Mouse (Mus musculus) forebrain, embryonic 10.5 days (tissue): ENCODE results near the gene Mcm10. TPM values are rescaled to one million over a fixed set of nuclear protein-coding genes. Genes with fewer than 3 reads are reported as not detected.

Experiments used
- DNase-seq: peaks from one replicate; pipeline ENCODE4 v3.0.0-alpha.2; 2017; ENCODE audit warnings: low spot score; ENCODE audit errors: extremely low spot score
- H3K27ac ChIP-seq: fragments of 300-500 bp; sonication (generic); 2 replicates; pipeline ENCODE4 v1.5.1; 2016; ENCODE audit warnings: mild to moderate bottlenecking
- H3K27me3 ChIP-seq: fragments of 300-500 bp; sonication (generic); 2 replicates; pipeline ENCODE4 v1.6.1; 2016; ENCODE audit warnings: mild to moderate bottlenecking; ENCODE audit not compliant: poor library complexity, severe bottlenecking
- H3K36me3 ChIP-seq: fragments of 300-500 bp; sonication (generic); replicated peaks from 2 replicates; pipeline ENCODE4 v1.6.1; 2016; ENCODE audit warnings: mild to moderate bottlenecking, moderate library complexity
- H3K4me1 ChIP-seq: fragments of 300-500 bp; sonication (generic); 2 replicates; pipeline ENCODE4 v1.6.1; 2016
- H3K4me3 ChIP-seq: fragments of 300-500 bp; sonication (generic); 2 replicates; pipeline ENCODE4 v1.5.1; 2016; ENCODE audit warnings: mild to moderate bottlenecking, moderate library complexity
- H3K9me3 ChIP-seq: fragments of 300-500 bp; sonication (generic); 2 replicates; pipeline ENCODE4 v1.6.1; 2016; ENCODE audit warnings: mild to moderate bottlenecking, moderate library complexity
- WGBS: fragments of 180-500 bp; shearing (Covaris S2); methylation state at CpG from one replicate; pipeline ENCODE4 v1.1.7; 2016; 5-methylcytosine and 5-hydroxymethylcytosine counted together
- polyA plus RNA-seq: library from polyadenylated mRNA; unstranded; fragments of >200 nt; fragmentation: Nextera tagmentation; extraction: Ambion mirVana; gene quantifications from 2 replicates; pipeline ENCODE4 v1.2.1, GENCODE M21; 2016

Mcm10 gene
- polyA plus RNA-seq, 1 experiment from 2014 or later: 82.7 TPM

DNA sequence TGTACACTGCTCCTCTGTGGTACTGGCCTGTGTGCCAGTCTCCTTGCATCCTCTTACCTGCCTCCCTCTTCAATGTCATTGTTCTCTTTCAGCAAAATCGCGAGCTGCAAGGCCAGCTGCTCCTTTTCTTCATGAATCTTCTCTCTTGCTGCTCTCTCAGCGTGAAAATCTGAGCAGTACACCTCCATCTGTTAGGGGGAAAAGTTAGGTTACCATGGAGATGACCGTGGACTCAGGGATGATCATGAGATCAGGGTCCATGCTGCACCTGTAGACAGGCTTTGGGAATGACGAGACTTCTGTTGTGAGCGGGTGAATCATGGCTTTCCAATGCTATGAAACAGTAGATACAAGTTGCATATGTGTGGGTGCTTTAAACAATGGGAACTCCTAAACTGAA, 14.5 kb upstream of the Mcm10 start:
- 83% methylated on average over 6 of the region's 6 CpGs for WGBS
- H3K27ac ChIP-seq: no peak overlapping the region
- no peaks in the 10 kb centered on the region for H3K27me3 ChIP-seq
- DNase-seq: no peak
- no peaks in the 10 kb centered on the region; the same call in 1 of the 2 replicates for H3K4me1 ChIP-seq
- H3K4me3 ChIP-seq: no peak overlapping the region
- H3K9me3 ChIP-seq: no peaks in the 10 kb centered on the region
- H3K36me3 ChIP-seq: no peaks in the 10 kb centered on the region

DNA sequence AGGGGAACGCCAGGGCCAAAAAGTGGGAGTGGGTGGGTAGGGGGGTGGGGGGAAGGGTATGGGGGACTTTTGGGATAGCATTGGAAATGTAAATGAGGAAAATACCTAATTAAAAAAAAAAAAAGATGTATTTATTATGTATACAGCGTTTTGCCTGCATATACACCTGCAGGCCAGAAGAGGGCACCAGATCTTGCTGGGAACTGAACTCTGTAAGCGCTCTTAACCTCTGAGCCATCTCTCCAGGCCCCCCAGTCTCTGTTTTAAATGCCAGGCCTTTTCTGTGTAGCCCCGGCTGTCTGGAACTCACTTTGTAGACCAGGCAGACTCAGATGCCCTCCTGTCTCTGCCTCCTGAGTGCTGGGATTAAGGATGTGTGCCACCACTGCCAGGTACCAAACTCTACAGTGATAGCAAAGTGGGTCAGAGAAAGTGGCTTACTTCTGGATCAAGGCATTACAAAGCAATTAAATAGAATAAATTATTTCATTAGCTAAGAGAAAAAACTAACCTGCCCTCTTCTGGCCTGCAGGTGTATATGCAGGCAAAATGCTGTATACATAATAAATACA, 12.7 kb upstream of the Mcm10 start:
- no peaks in the 10 kb centered on the region; the same call in 1 of the 2 replicates for H3K4me1 ChIP-seq
- no peaks in the 10 kb centered on the region for H3K36me3 ChIP-seq
- H3K4me3 ChIP-seq: no peak overlapping the region
- no peak overlapping the region for H3K27ac ChIP-seq
- WGBS: 45% methylated on average over 4 of the region's 4 CpGs
- no peak for DNase-seq
- H3K27me3 ChIP-seq: no peaks in the 10 kb centered on the region
- H3K9me3 ChIP-seq: no peaks in the 10 kb centered on the region

DNA sequence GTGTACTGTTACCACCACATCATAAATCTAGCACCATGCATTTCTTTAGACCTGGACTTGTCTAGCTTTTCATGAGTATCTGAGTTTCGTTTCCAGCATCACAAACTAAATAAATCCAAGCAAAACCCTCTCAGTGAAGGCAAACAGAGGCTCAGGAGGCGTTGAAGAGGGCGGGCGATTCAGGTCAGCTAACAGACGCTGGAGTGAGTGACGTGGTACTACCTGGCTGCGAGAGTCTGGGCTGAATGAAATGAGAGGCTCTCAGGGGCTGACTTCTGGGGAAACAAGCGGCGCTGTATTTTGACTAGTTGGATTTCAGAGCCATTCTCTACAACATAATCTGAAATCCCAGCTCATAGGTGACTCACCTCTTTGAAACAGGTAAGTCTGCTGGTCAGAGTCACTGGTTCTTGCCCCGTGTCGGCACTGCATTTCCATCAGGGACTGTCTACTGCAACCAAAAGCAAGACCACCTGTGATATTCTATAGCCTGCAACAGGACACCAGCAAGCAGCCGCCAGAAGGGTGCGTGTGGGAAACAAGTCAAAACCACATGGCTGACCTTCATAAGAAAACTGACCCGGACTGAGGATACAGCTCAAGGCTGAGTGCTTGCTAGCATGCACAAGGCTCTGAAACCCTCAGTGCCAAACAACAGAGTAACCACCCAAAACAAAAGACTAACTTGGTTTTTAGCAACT, 11.3 kb upstream of the Mcm10 start:
- 85% methylated on average over 14 of the region's 14 CpGs for WGBS
- no peaks in the 10 kb centered on the region for H3K36me3 ChIP-seq
- no peaks in the 10 kb centered on the region for H3K27me3 ChIP-seq
- DNase-seq: no peak
- no peaks in the 10 kb centered on the region; the same call in 1 of the 2 replicates for H3K4me1 ChIP-seq
- H3K9me3 ChIP-seq: no peaks in the 10 kb centered on the region
- no peak overlapping the region for H3K27ac ChIP-seq
- H3K4me3 ChIP-seq: no peak overlapping the region

DNA sequence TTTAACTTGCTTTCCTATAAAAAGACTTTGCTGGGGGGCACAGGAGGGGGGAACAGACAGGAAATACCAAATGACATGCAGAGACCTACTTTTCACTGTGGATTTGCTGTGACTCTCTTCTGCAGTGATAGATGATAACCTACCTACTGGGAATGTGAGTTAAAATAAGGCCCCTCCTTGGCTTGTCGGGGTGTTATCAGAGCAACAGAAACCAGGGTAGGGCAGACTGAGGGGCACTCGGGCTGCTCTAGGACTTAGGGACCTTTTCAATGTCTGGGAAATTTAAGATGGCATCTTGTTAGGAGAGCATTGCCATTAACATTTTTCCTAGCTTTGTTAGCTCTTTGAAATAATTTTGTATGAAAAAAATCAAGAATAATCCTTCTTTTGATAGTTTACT, 10.7 kb upstream of the Mcm10 start:
- no peaks in the 10 kb centered on the region for H3K9me3 ChIP-seq
- H3K4me3 ChIP-seq: no peak overlapping the region
- no peaks in the 10 kb centered on the region for H3K36me3 ChIP-seq
- no peaks in the 10 kb centered on the region for H3K27me3 ChIP-seq
- H3K4me1 ChIP-seq: no peaks in the 10 kb centered on the region; the same call in 1 of the 2 replicates
- H3K27ac ChIP-seq: no peak overlapping the region
- WGBS: 88% methylated on average over 2 of the region's 2 CpGs
- no peak for DNase-seq

DNA sequence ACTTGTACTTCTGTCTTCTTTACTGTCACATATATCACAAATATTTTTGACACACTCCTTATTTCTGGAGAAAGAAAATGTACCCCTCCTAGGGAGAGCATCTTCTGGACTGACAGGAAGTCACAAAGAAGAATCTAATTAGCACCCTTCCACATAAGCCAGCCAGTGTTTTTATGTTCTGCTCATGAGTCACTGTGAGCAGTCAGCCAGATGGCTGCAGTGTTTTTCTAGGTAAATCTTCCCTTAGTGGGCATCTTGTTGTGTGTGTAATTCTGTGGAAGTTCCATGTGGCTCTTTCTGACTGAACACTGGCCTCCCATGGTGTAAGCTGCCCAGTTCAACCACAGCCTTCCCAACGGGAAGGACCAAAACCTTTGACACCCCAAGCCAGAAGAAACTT, 7.1 kb upstream of the Mcm10 start:
- no peaks in the 10 kb centered on the region for H3K36me3 ChIP-seq
- 72% methylated on average over 1 of the region's 1 CpGs for WGBS
- no peak overlapping the region for H3K4me3 ChIP-seq
- no peaks in the 10 kb centered on the region for H3K27me3 ChIP-seq
- no peak overlapping the region for H3K27ac ChIP-seq
- H3K4me1 ChIP-seq: no peaks in the 10 kb centered on the region
- H3K9me3 ChIP-seq: no peaks in the 10 kb centered on the region
- DNase-seq: no peak

DNA sequence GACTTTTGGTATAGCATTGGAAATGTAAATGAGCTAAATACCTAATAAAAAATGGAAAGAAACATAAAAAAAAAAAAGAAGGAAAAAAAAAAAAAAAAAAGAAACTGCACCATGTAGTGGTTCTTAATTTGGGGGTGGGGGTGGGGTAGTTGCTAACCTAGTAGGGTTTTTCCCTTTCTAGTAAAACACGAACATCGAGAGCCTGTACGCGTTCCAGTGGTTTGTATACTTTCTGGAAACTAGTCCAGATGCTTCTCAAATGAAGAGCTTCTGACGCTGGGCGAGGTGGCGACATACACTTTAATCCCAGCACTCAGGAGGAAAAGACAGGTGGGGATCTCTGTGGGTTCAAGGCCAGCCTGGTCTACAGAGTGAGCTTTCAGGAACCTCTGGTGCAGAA, 4.3 kb upstream of the Mcm10 start:
- WGBS: 87% methylated on average over 7 of the region's 7 CpGs
- peaks cover 2% of the 10 kb centered on the region for H3K4me1 ChIP-seq
- DNase-seq: no peak
- no peaks in the 10 kb centered on the region for H3K9me3 ChIP-seq
- no peak overlapping the region for H3K4me3 ChIP-seq
- H3K27ac ChIP-seq: no peak overlapping the region
- H3K36me3 ChIP-seq: no peaks in the 10 kb centered on the region
- H3K27me3 ChIP-seq: no peaks in the 10 kb centered on the region

DNA sequence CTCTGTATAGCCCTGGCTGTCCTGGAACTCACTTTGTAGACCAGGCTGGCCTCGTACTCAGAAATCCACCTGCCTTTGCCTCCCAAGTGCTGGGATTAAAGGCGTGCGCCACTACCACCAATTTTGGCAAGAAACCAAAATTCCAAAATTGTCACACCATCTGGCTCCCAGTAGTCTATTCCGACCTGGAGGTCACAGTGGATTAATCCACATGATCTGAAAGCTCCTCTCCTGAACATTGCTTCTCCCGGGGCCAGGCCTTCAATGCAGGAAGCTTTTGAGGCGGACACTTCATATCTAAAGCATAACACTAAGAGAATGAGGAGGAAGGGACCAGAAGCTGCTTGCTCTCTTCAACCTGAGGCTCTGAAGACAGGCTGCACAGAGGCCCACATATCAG, 2.9 kb upstream of the Mcm10 start:
- Histone ChIP-seq H3K36me3 (peaks cover 5% of the 10 kb centered on the region), H3K4me1 (peaks cover 15% of the 10 kb centered on the region), H3K27ac (no peak overlapping the region), H3K4me3 (no peak overlapping the region), H3K9me3 (no peaks in the 10 kb centered on the region), H3K27me3 (no peaks in the 10 kb centered on the region)
- no peak for DNase-seq
- 92% methylated on average over 6 of the region's 6 CpGs for WGBS

DNA sequence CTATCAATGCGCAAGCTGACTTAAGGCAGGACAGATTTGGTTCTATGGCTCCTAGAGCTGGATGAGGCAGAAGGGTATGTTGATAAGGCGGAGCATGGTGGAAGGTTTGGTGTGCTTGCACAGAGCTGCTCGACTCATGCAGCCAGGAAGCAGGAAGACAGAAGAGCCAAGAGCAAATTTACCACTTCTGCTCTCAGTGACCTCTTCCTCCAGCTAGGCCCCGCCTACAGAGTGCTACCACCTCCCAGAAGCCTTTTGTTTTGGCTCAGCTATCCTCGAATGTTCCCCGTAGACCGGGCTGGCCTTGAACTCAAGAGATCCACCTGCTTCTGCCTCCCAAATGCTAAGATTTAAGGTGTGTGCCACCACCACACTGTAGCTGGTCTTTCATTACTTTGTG, 2.0 kb upstream of the Mcm10 start:
- DNase-seq: no peak
- WGBS: 81% methylated on average over 7 of the region's 7 CpGs
- Histone ChIP-seq H3K9me3 (no peaks in the 10 kb centered on the region; the same call in 1 of the 2 replicates), H3K36me3 (peaks cover 11% of the 10 kb centered on the region), H3K27me3 (no peaks in the 10 kb centered on the region), H3K4me3 (no peak overlapping the region), H3K4me1 (peaks cover 15% of the 10 kb centered on the region), H3K27ac (no peak overlapping the region)

DNA sequence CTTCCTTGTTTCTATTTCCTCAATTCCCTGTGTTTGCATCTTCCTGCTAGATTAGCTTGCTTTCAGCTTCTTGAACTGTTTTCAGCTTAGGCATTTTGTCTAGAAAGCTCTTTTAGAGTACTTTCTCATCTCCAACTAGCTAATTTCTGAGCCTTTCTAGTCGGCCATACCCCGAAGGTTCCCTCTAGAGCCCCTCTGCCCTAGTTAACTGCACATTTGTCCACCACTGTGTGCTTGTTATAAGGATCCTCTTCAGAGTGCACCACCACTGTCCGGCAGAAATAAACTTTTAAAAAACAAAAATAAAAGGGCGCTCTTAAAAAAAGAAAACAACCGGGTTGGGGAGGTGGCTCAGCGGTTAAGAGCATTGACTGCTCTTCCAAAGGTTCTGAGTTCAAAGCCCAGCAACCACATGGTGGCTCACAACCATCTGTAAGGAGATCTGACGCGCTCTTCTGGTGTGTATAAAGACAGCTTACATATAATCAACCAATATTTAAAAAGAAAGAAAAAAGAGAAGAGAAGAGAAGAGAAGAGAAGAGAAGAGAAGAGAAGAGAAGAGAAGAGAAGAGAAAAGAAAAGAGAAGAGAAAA, 597 bp downstream of the Mcm10 start:
- H3K27ac ChIP-seq: peak overlapping the region; percentile 91
- peaks cover 2% of the 10 kb centered on the region; the same call in 1 of the 2 replicates for H3K9me3 ChIP-seq
- H3K27me3 ChIP-seq: no peaks in the 10 kb centered on the region
- peak overlapping the region; percentile 84 for H3K4me3 ChIP-seq
- peaks cover 15% of the 10 kb centered on the region for H3K4me1 ChIP-seq
- peaks cover 37% of the 10 kb centered on the region for H3K36me3 ChIP-seq
- no peak for DNase-seq
- 21% methylated on average over 8 of the region's 8 CpGs for WGBS

DNA sequence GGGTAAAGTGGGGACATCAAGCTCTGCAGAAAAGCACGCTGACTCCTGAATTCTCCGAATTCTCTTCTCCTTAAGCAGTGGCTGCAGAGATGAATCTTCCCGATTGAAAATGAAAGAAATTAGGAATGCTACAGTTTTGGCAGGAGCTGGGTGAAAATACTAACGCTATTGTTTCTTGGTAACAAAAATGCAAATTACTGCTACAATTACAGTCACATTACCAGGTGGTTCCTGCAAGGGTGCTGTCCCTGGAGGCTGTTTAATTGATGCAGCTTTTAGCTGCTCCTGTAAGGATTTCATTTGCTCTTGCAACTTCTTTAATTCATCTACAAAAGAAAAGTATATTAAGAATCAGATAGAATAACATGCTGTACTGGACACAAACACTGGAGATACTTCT, 5.5 kb downstream of the Mcm10 start:
- Histone ChIP-seq H3K27me3 (no peaks in the 10 kb centered on the region), H3K9me3 (peaks cover 2% of the 10 kb centered on the region; the same call in 1 of the 2 replicates), H3K4me3 (no peak overlapping the region), H3K4me1 (peaks cover 15% of the 10 kb centered on the region), H3K27ac (no peak overlapping the region), H3K36me3 (peaks cover 86% of the 10 kb centered on the region)
- 95% methylated on average over 4 of the region's 4 CpGs for WGBS
- DNase-seq: no peak

DNA sequence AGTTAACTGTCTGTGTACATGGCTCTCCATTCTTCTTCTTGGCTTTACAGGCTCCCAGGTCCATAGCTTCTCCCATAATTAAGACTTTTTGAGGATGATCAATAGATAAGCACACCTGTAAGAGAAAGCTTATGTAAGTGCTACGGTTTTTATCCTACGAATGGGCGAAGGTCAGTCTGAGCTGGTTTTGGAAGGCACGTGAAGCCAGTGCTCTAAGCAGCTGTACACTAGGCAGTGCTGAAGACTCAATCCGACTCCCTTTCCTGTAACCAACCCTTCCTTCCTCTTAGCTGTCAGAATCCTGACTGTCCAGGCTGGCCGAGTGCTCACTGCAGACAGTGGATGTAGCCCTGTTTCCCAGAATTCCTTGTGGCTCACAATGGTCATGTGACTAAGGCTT, 11.3 kb downstream of the Mcm10 start:
- 94% methylated on average over 6 of the region's 6 CpGs for WGBS
- no peak overlapping the region for H3K4me3 ChIP-seq
- H3K36me3 ChIP-seq: peaks cover 99% of the 10 kb centered on the region
- no peaks in the 10 kb centered on the region for H3K9me3 ChIP-seq
- no peaks in the 10 kb centered on the region for H3K27me3 ChIP-seq
- H3K27ac ChIP-seq: no peak overlapping the region
- no peaks in the 10 kb centered on the region for H3K4me1 ChIP-seq
- no peak for DNase-seq

DNA sequence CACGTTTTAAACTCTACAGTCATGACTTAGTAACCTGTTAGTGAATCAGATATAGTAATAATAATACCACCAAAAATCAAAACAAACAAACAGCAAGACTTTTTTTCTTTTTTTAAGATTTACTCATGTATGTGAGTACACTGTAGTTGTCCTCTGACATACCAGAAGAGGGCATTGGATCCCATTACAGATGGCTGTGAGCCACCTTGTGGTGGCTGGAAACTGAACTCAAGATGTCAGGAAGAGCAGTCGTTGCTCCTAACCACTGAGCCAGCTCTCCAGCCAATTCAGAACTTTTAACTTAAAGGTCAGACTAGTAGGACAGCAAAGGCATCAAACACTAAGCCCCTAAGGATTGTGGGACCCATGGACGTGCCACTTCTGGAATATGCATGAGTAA, 13.7 kb downstream of the Mcm10 start:
- Histone ChIP-seq H3K4me3 (no peak overlapping the region), H3K27me3 (no peaks in the 10 kb centered on the region), H3K9me3 (no peaks in the 10 kb centered on the region), H3K36me3 (peaks cover 99% of the 10 kb centered on the region), H3K4me1 (no peaks in the 10 kb centered on the region), H3K27ac (no peak overlapping the region)
- DNase-seq: no peak
- WGBS: 87% methylated on average over 3 of the region's 3 CpGs

DNA sequence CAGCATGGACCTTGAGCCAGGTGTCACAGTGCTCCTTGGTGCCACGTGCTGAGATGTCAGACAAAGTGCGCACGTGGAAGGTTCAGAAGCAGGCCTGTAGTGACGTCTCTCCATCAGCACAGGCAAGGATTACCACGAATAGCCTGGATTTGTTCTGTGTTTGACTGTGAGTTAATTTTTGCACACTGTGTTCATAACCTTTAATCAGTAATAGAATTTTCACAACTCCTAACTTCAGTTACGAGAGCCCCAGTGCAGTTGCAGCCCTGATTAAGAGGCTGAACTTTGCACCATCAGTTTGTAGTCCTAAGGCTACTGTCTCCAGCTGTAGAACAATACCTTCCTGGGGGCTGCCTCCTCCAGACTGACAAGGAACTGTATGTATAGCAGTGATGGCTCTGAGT, 16.2 kb downstream of the Mcm10 start:
- 95% methylated on average over 6 of the region's 6 CpGs for WGBS
- no peaks in the 10 kb centered on the region for H3K9me3 ChIP-seq
- peaks cover 98% of the 10 kb centered on the region for H3K36me3 ChIP-seq
- H3K27ac ChIP-seq: no peak overlapping the region
- DNase-seq: no peak
- H3K4me1 ChIP-seq: no peaks in the 10 kb centered on the region
- no peaks in the 10 kb centered on the region for H3K27me3 ChIP-seq
- no peak overlapping the region for H3K4me3 ChIP-seq
